Mouse (Mus musculus) Patski (cell line): ENCODE measurements around the gene Slc7a11. TPM values are rescaled to one million over a fixed set of nuclear protein-coding genes. Genes with fewer than 3 reads are reported as not detected.
A peak's percentile ranks its signal among the peaks of the same experiment; 100 is the strongest.

ENCODE experiments used
- ATAC-seq: fragments of 100-300 bp; one replicate; pipeline ENCODE4 v1.8.0; 2021
- CTCF ChIA-PET: fragments of 350-600 bp; sonication (Branson Sonifier 250); formaldehyde crosslinking; loops from one replicate; lab custom pipeline; 2022; ENCODE audit warnings: inconsistent platforms; lab: Charles Lee
- POLR2A ChIA-PET: fragments of 350-600 bp; sonication (Branson Sonifier 250); formaldehyde crosslinking; loops from one replicate; lab custom pipeline; 2022; ENCODE audit warnings: antibody characterized with exemption, inconsistent platforms; lab: Charles Lee
- DNase-seq: peaks from one replicate; pipeline ENCODE4 v3.0.0-alpha.2; 2011; ENCODE audit warnings: low read depth, low spot score
- H3K27me3 ChIP-seq: fragments of 371-371 bp; one replicate; pipeline ENCODE4 v1.5.1; 2021
- CTCF ChIP-seq: fragments of 100-300 bp; IDR thresholded peaks from one replicate; pipeline ENCODE4 v1.5.1; 2021
- in situ Hi-C: fragments of 300-500 bp; cut with MboI; formaldehyde crosslinking; loops from 3 replicates; pipeline ENCODE4 v1.11.1; 2018; ENCODE audit warnings: low pct_unique_long_range_greater_than_20kb, mixed read lengths
- polyA plus RNA-seq: library from polyadenylated mRNA; unstranded; gene quantifications from one replicate; pipeline ENCODE4 v1.2.3, GENCODE M21; 2021

The Slc7a11 gene
- polyA plus RNA-seq, 1 experiment from 2014 or later = 1.2 TPM

- ChIA-PET CTCF (interaction anchor here (1.0 kb wide), 1 partner anchor 65 kb away, joined by 3 read pairs; no protein-coding TSS in a partner anchor), POLR2A (no interaction called here)
- no peak for ATAC-seq
- in situ Hi-C loops = loop anchor here (5.0 kb wide), 1 partner anchor 1201 kb away; no protein-coding TSS in a partner anchor
- no peak for TF ChIP-seq CTCF
- peaks cover 13% of the 10 kb centered on the region for H3K27me3 ChIP-seq
- no peak for DNase-seq
Observed at GRCm38 (mm10) chr3:50298366-50298991, 144.9 kb downstream of the Slc7a11 start.

DNA sequence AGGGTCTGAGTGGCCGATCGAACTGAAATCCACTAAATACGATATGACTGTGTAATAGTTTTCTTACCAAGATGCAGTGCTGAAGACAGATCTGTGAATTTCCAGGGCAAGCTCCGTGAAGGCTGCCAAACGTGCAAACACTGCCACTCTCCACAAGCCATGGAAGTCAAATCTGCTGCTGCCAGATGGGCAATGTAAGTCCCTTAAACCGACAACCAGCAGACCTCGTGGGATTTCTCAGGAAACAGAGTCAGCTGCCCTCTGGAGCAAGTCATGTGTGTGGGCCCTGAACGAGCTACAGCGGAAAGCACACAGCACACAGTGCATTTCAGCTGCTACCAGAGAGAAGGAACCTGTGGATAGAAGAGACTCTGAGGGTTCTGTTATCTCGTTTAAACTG is 146.5 kb downstream of the Slc7a11 start:
- no peak for ATAC-seq
- peaks cover under 1% of the 10 kb centered on the region for H3K27me3 ChIP-seq
- CTCF ChIA-PET = no interaction called here
- no peak for DNase-seq
- in situ Hi-C loops = loop anchor here (5.0 kb wide), 1 partner anchor 1200 kb away; no protein-coding TSS in a partner anchor
- POLR2A ChIA-PET = interaction anchor here (0.7 kb wide), 1 partner anchor 19 kb away, joined by 3 read pairs; no protein-coding TSS in a partner anchor
- TF ChIP-seq CTCF = no peak

DNA sequence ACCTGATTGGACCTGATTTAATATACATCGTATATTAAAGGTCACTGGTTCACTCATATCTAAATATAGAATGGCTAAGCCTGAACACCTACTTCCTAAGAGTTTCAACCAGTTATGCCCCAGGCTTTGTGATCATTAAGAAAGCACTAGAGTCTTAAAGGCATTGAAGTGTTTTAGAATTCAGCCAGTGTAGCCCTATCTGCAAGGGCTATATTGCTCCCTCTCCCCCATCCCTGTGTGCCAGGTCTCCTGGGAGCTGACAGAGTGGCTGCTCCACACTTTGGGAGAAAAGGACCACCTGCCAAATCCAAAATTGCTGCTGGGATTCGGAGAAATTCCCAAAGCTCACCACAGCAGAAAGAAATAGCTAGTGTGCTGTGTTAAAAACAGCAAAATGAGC is 168.4 kb downstream of the Slc7a11 start:
- in situ Hi-C loops = no loop called here
- POLR2A ChIA-PET = no interaction called here

DNA sequence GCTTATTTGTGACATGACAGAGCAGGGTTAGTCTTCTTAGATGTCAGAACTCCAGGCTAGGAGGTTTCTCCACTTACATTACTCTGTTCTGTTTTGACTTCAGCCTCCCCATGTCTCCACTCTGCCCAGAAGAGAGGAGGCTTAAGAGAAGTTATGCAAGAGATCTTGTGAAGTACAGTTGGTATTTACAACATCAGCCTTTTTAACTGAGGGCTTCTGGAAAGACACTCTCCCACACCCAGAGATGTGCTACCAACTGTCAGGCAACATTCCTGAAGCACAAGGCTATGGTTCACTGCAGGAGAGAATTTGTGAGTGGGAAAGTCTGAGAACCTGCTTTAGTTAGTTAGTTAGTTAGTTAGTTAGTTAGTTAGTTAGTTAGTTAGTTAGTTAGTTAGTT is 171.2 kb downstream of the Slc7a11 start:
- ChIA-PET POLR2A (interaction anchor here (0.6 kb wide), 1 partner anchor 9 kb away, joined by 3 read pairs; no protein-coding TSS in a partner anchor), CTCF (interaction anchor here (1.0 kb wide), 1 partner anchor 32 kb away, joined by 3 read pairs; no protein-coding TSS in a partner anchor)
- DNase-seq (no peak), ATAC-seq (peak; percentile 83)
- in situ Hi-C loops = no loop called here
- peaks cover 4% of the 10 kb centered on the region for H3K27me3 ChIP-seq
- no peak for TF ChIP-seq CTCF

More for the DNA sequence above, 168.4 kb downstream of the Slc7a11 start:
- H3K27me3 ChIP-seq = peaks cover 4% of the 10 kb centered on the region
- DNase-seq (no peak), ATAC-seq (no peak)
- CTCF ChIA-PET = no interaction called here
- no peak for TF ChIP-seq CTCF

- ATAC-seq (no peak), DNase-seq (no peak)
- peaks cover 4% of the 10 kb centered on the region for H3K27me3 ChIP-seq
- ChIA-PET POLR2A (no interaction called here), CTCF (interaction anchor here (1.0 to 1.5 kb wide), 3 partner anchors 8 to 12 kb away, joined by 3 to 6 read pairs (median 4); no protein-coding TSS in a partner anchor)
- no peak for TF ChIP-seq CTCF
- in situ Hi-C loops = no loop called here
Observed at GRCm38 (mm10) chr3:50269680-50270079, 173.7 kb downstream of the Slc7a11 start.

GRCm38 (mm10) chr3:50262547-50263087 is 180.8 kb downstream of the Slc7a11 start:
- in situ Hi-C loops = no loop called here
- DNase-seq (no peak), ATAC-seq (no peak)
- TF ChIP-seq CTCF = peak; percentile 51
- CTCF ChIA-PET = interaction anchor here (1.0 to 2.1 kb wide), 4 partner anchors 15 to 38 kb away, joined by 3 to 11 read pairs (median 5); no protein-coding TSS in a partner anchor
- POLR2A ChIA-PET = no interaction called here
- peaks cover 4% of the 10 kb centered on the region for H3K27me3 ChIP-seq

DNA sequence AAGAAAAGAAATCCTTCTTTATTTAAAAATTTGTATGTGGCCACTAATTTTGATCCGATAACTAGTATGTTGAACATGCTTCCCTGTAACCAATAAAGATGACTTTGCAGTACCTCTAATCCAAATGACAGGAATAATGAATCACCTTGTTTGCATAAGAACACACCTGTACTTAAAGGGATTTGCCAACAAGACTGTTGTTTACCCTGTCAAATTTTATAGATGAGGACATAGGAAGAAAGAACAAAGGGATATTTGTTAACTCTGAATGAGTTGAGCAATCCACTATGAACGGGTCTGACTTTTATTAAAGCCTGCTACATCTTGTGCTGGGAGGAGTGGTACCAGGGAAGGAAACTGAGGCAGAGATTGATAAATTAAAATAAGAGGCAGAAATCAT is 181.3 kb downstream of the Slc7a11 start:
- ATAC-seq (no peak), DNase-seq (no peak)
- peaks cover 4% of the 10 kb centered on the region for H3K27me3 ChIP-seq
- in situ Hi-C loops = no loop called here
- no peak for TF ChIP-seq CTCF
- POLR2A ChIA-PET = no interaction called here
- CTCF ChIA-PET = interaction anchor here (1.4 kb wide), 1 partner anchor 24 kb away, joined by 3 read pairs; no protein-coding TSS in a partner anchor

- no peak for TF ChIP-seq CTCF
- in situ Hi-C loops = no loop called here
- ATAC-seq (no peak), DNase-seq (no peak)
- ChIA-PET CTCF (interaction anchor here (1.0 to 2.0 kb wide), 3 partner anchors 9 to 40 kb away, joined by 3 to 7 read pairs (median 3); no protein-coding TSS in a partner anchor), POLR2A (interaction anchor here (0.6 kb wide), 1 partner anchor 12 kb away, joined by 3 read pairs; no protein-coding TSS in a partner anchor)
- H3K27me3 ChIP-seq = peaks cover 4% of the 10 kb centered on the region
Observed at GRCm38 (mm10) chr3:50260667-50261066, 182.7 kb downstream of the Slc7a11 start.

DNA sequence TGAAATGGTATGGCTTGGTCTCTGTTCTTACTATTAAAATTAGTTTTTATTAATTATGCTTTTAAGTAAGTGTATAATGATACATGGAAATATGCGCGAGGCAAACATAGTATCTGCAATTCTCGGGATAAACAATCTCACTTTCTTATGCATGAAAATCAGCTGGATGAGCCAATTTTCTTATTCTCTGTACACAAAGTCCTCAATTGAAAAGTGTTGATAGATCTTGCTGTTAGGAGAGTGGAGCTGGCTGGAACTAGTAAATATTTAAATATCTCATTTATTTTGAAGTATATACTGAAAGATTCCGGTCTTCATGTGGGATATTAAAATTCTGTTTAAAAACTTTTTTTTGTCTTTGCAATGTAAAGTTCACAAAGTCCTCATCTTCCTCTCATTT is 184.6 kb downstream of the Slc7a11 start:
- POLR2A ChIA-PET = no interaction called here
- DNase-seq (no peak), ATAC-seq (no peak)
- CTCF ChIA-PET = interaction anchor here (1.3 kb wide), 1 partner anchor 10 kb away, joined by 4 read pairs; no protein-coding TSS in a partner anchor
- in situ Hi-C loops = no loop called here
- peaks cover 4% of the 10 kb centered on the region for H3K27me3 ChIP-seq
- no peak for TF ChIP-seq CTCF

- in situ Hi-C loops = no loop called here
- H3K27me3 ChIP-seq = peaks cover 6% of the 10 kb centered on the region
- DNase-seq (no peak), ATAC-seq (no peak)
- POLR2A ChIA-PET = interaction anchor here (0.7 kb wide), 1 partner anchor 11 kb away, joined by 3 read pairs; no protein-coding TSS in a partner anchor
- TF ChIP-seq CTCF = no peak
- CTCF ChIA-PET = interaction anchor here (0.7 kb wide), 1 partner anchor 22 kb away, joined by 3 read pairs; no protein-coding TSS in a partner anchor
Observed at GRCm38 (mm10) chr3:50249598-50250300, 193.7 kb downstream of the Slc7a11 start.
